Comparison of ENCODE assay signal across 12 mouse cellular contexts in genomic region chr9:120646806-120647667, GRCm38 (mm10).
DNase-seq lines count a peak whose midpoint lies in the region; ATAC-seq and TF ChIP-seq lines count a peak whose summit lies in the region.
"Had no signal": no experiment of that assay in that cellular context is flagged by ENCODE, and none has a peak within 500 bp of the region (broad histone marks: within the 10 kb centered on the region; RNA-seq: fewer than 3 reads in every experiment).

No protein-coding gene starts in this region.

- no peak overlapping the region for H3K4me2 ChIP-seq in hindbrain, embryonic 13.5 days
- no peak overlapping the region for H3K4me2 ChIP-seq in hindbrain, embryonic 12.5 days (replicated peaks)
- H3K4me2 ChIP-seq in limb, embryonic 14.5 days (replicated peaks; ENCODE audit: low read depth, low read length, severe bottlenecking): no peak overlapping the region

- peak; percentile 36 for DNase-seq in NIH3T3 (ENCODE audit: low read depth)
- DNase-seq in brain, embryonic 18.5 days (ENCODE audit: low read depth, low spot score): peak; percentile 49
- DNase-seq in limb, embryonic 14.5 days (ENCODE audit: low spot score): peak; percentile 43
- no peak for DNase-seq in ovary, postnatal 14 days (ENCODE audit: low spot score)
- DNase-seq in right cerebral cortex, postnatal 25 days: no peak
- DNase-seq: adrenal gland, adult 2 months; heart, adult 2 months; right cerebral cortex, postnatal 4 days had no signal

- no peak overlapping the region for H3K4me3 ChIP-seq in hindbrain, embryonic 13.5 days
- no peak overlapping the region for H3K4me3 ChIP-seq in hindbrain, embryonic 12.5 days
- H3K4me3 ChIP-seq in limb, embryonic 14.5 days (replicated peaks; ENCODE audit: low read length): no peak overlapping the region
- H3K4me3 ChIP-seq: heart, adult 2 months had no signal

- 63% methylated on average over 10 of the region's 10 CpGs for WGBS in hindbrain, embryonic 13.5 days
- WGBS in hindbrain, embryonic 12.5 days: 65% methylated on average over 10 of the region's 10 CpGs
- 63% methylated on average over 10 of the region's 10 CpGs for WGBS in limb, embryonic 14.5 days

- no peaks in the 10 kb centered on the region for H3K27me3 ChIP-seq in hindbrain, embryonic 13.5 days
- no peaks in the 10 kb centered on the region for H3K27me3 ChIP-seq in hindbrain, embryonic 12.5 days
- no peaks in the 10 kb centered on the region for H3K27me3 ChIP-seq in limb, embryonic 14.5 days (ENCODE audit: control insufficient read depth, insufficient read depth, low read length)
- H3K27me3 ChIP-seq: Patski had no signal

- no peak for TF ChIP-seq POLR2A in limb, embryonic 14.5 days (IDR thresholded peaks at IDR 0.05; ENCODE audit: borderline replicate concordance, extremely low read depth, insufficient read depth, insufficient read length)

- peaks cover 8% of the 10 kb centered on the region for H3K4me1 ChIP-seq in hindbrain, embryonic 13.5 days (replicated peaks)
- H3K4me1 ChIP-seq in hindbrain, embryonic 12.5 days: peaks cover 4% of the 10 kb centered on the region
- 0 out of 2 replicates have a peak, but pooled peaks cover 6% of the 10 kb centered on the region for H3K4me1 ChIP-seq in limb, embryonic 14.5 days (ENCODE audit: control insufficient read depth, insufficient read depth, low read length)

- no peaks in the 10 kb centered on the region for H3K36me3 ChIP-seq in hindbrain, embryonic 13.5 days
- no peaks in the 10 kb centered on the region for H3K36me3 ChIP-seq in hindbrain, embryonic 12.5 days
- no peaks in the 10 kb centered on the region for H3K36me3 ChIP-seq in limb, embryonic 14.5 days (ENCODE audit: control insufficient read depth, insufficient read depth, low read length)

- no peak overlapping the region for H3K9ac ChIP-seq in hindbrain, embryonic 13.5 days
- H3K9ac ChIP-seq in hindbrain, embryonic 12.5 days: no peak overlapping the region
- H3K9ac ChIP-seq in limb, embryonic 14.5 days (ENCODE audit: low read depth, low read length, severe bottlenecking): no peak overlapping the region
- H3K9ac ChIP-seq: liver, embryonic 14.5 days had no signal

- H3K9me3 ChIP-seq in hindbrain, embryonic 13.5 days: no peaks in the 10 kb centered on the region
- no peaks in the 10 kb centered on the region for H3K9me3 ChIP-seq in hindbrain, embryonic 12.5 days (replicated peaks)
- H3K9me3 ChIP-seq in limb, embryonic 14.5 days (ENCODE audit: control insufficient read depth, low read length): no peaks in the 10 kb centered on the region

- ATAC-seq in hindbrain, embryonic 13.5 days (ENCODE audit: low FRiP score): no peak
- ATAC-seq in hindbrain, embryonic 12.5 days (ENCODE audit: low FRiP score): no peak
- ATAC-seq in limb, embryonic 14.5 days (ENCODE audit: low FRiP score, low read depth): no peak
- ATAC-seq: Patski had no signal

- H3K27ac ChIP-seq in hindbrain, embryonic 13.5 days: peak overlapping the region; percentile 62
- no peak overlapping the region for H3K27ac ChIP-seq in hindbrain, embryonic 12.5 days
- no peak overlapping the region for H3K27ac ChIP-seq in limb, embryonic 14.5 days (replicated peaks; ENCODE audit: low read depth, low read length)
- H3K27ac ChIP-seq: heart, adult 2 months; liver, embryonic 14.5 days had no signal

Comparison
In these comparisons a context has a peak if more than half of its experiments do, and no peak if none do; other contexts are left out.
1. DNase-seq: peak in NIH3T3 (single experiment), brain, embryonic 18.5 days (single experiment) and limb, embryonic 14.5 days (single experiment); none in ovary, postnatal 14 days (single experiment) and right cerebral cortex, postnatal 25 days (single experiment).